Mouse (Mus musculus): ENCODE results near the gene Gm49361. TPM values are rescaled to one million over a fixed set of nuclear protein-coding genes. Genes with fewer than 3 reads are reported as not detected.

Gene Gm49361
- polyA plus RNA-seq, 1 experiment from 2014 or later, result not detected

DNA sequence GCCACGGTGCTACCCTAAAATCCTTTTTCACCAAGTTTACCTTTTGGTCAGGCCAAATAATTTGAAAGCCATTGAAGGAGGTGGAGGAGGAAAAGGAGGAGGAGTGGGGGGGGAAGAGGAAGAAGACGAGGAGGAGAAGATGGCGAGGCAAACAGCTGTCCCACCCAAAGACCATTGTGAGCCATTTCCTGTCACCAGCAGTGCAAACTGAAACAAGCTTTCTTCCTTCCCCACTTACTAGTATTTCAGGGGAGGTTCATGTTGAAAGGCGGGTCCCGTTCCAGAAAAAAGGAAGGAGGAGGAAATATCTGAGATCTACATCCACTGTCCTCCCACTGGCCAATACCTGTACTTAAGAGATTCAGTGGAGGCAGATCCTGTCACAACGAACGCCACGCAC lies 16.5 kb downstream of the Gm49361 start:
- no peak overlapping the region for H3K4me3 ChIP-seq
- WGBS, result 65% methylated on average over 8 of the region's 8 CpGs
- H3K9ac ChIP-seq, result peak overlapping the region; percentile 45; the same call in 1 of the 2 replicates
- no peaks in the 10 kb centered on the region for H3K27me3 ChIP-seq (replicated peaks)
- H3K36me3 ChIP-seq, result peaks cover 48% of the 10 kb centered on the region
- peak overlapping the region; percentile 82 for H3K27ac ChIP-seq (replicated peaks)
- peaks cover 49% of the 10 kb centered on the region for H3K4me1 ChIP-seq
- no peak overlapping the region for H3K4me2 ChIP-seq
- no peak for ATAC-seq (ENCODE audit: extremely low read depth, insufficient number of reproducible peaks, low FRiP score, low TSS enrichment)
- H3K9me3 ChIP-seq, result no peaks in the 10 kb centered on the region; the same call in 1 of the 2 replicates

DNA sequence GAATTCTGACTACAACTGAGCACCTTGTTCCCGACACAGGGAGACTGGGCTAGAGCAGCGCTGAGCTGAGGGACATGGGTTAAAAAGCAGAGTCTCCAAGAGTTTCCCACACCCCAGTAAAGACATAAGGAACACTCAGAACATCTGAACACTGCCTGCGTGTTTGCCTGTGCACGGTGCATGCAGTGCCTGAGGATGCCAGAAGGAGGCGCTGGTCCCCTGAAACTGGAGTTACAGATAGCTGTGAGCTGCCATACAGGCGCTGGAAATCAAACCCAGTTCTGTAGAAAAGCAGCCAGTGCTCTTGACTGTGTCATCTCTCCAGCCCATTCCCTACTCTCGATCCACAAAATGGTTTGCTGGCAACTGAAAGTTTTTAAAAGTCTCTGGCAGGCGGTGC lies 19.7 kb downstream of the Gm49361 start:
- H3K4me2 ChIP-seq, result no peak overlapping the region
- H3K27ac ChIP-seq (replicated peaks), result no peak overlapping the region
- H3K9ac ChIP-seq, result no peak overlapping the region
- H3K9me3 ChIP-seq, result no peaks in the 10 kb centered on the region; the same call in 1 of the 2 replicates
- H3K4me1 ChIP-seq, result peaks cover 37% of the 10 kb centered on the region
- no peaks in the 10 kb centered on the region for H3K27me3 ChIP-seq (replicated peaks)
- H3K4me3 ChIP-seq, result no peak overlapping the region
- ATAC-seq (ENCODE audit: extremely low read depth, insufficient number of reproducible peaks, low FRiP score, low TSS enrichment), result no peak
- peaks cover 55% of the 10 kb centered on the region for H3K36me3 ChIP-seq
- 69% methylated on average over 8 of the region's 8 CpGs for WGBS

DNA sequence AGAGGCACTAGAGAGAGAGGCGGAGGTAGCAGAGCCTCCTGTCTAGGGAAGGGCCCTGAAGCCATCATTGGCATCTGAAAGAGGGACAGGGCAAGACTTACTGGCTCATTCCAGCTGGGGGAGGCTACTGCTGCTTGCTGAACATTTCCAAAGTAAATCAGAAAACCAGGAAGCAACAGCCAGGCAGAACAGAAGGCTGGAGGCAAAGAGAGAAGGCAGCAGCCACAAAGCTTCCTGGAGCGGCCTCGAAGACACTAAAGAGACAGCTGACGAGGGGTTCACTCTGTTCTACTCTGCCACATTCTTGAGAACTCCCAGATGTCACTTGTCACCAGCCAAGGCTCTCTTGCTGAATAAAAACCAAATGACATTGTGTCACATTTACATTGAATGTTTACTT lies 21.4 kb downstream of the Gm49361 start:
- H3K4me3 ChIP-seq, result no peak overlapping the region
- H3K4me2 ChIP-seq, result no peak overlapping the region
- peaks cover 55% of the 10 kb centered on the region for H3K36me3 ChIP-seq
- H3K27me3 ChIP-seq (replicated peaks), result no peaks in the 10 kb centered on the region
- ATAC-seq (ENCODE audit: extremely low read depth, insufficient number of reproducible peaks, low FRiP score, low TSS enrichment), result no peak
- H3K27ac ChIP-seq (replicated peaks), result peak overlapping the region; percentile 67
- 49% methylated on average over 4 of the region's 4 CpGs for WGBS
- H3K9ac ChIP-seq, result peak overlapping the region; percentile 47; the same call in 1 of the 2 replicates
- H3K9me3 ChIP-seq, result no peaks in the 10 kb centered on the region; the same call in 1 of the 2 replicates
- H3K4me1 ChIP-seq, result peaks cover 20% of the 10 kb centered on the region

DNA sequence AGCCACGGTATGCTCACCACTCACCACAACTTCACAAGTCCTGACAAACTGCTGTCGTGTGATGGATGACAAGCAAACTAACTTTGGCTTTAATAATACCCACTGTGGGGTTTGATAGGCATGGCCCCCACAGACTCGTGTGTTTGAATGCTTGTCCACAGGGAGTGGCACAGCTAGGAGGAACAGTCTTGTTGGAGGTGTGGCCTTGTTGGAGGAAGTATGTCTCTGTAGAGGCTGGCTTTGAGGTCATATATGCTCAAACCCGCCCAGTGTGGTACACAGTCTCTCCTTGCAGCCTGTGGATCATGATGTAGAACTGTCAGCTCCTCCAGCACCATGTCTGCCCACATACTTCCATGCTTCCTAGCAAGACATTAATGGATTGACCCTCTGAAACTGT lies 27.7 kb downstream of the Gm49361 start:
- H3K36me3 ChIP-seq, result peaks cover 48% of the 10 kb centered on the region
- peaks cover 14% of the 10 kb centered on the region for H3K4me1 ChIP-seq
- no peaks in the 10 kb centered on the region for H3K27me3 ChIP-seq (replicated peaks)
- no peak overlapping the region for H3K9ac ChIP-seq
- no peak for ATAC-seq (ENCODE audit: extremely low read depth, insufficient number of reproducible peaks, low FRiP score, low TSS enrichment)
- no peak overlapping the region for H3K4me2 ChIP-seq
- no peak overlapping the region for H3K4me3 ChIP-seq
- no peak overlapping the region for H3K27ac ChIP-seq (replicated peaks)
- H3K9me3 ChIP-seq, result no peaks in the 10 kb centered on the region
- WGBS, result 68% methylated on average over 4 of the region's 4 CpGs

DNA sequence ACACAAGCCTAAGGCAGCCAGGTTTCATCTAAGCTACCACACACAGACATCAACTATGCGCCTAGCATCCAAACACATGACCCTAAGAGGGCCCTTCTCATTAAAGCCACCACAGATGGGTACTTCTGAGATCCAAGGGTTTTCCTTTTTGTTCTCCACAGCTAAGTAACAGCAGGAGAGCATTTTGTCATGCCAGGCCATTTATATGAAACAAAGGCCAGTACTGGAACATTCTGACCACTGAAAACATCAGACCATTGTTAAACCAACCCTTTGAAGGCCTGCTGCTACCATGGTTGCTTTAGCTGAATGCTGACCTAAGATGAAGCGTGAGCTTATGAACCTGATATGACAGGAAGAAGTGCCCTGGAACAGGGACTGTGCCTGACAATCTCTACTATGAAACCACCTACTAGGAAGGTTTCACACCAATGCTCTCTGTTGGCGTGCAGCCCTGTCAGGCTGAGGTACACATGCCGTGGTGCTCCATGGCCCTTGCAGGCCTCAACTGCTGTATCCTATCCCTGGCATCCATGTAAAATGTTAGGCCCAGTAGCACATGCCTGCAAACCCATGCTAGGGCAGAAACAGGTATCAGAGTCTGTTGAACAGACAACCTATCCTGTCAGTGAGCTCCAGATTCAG lies 29.2 kb downstream of the Gm49361 start:
- no peaks in the 10 kb centered on the region for H3K27me3 ChIP-seq (replicated peaks)
- H3K4me3 ChIP-seq, result no peak overlapping the region
- peaks cover 18% of the 10 kb centered on the region for H3K4me1 ChIP-seq
- no peaks in the 10 kb centered on the region for H3K9me3 ChIP-seq
- WGBS, result 89% methylated on average over 4 of the region's 4 CpGs
- no peak overlapping the region for H3K27ac ChIP-seq (replicated peaks)
- ATAC-seq (ENCODE audit: extremely low read depth, insufficient number of reproducible peaks, low FRiP score, low TSS enrichment), result no peak
- H3K9ac ChIP-seq, result no peak overlapping the region
- H3K36me3 ChIP-seq, result peaks cover 39% of the 10 kb centered on the region
- no peak overlapping the region for H3K4me2 ChIP-seq

DNA sequence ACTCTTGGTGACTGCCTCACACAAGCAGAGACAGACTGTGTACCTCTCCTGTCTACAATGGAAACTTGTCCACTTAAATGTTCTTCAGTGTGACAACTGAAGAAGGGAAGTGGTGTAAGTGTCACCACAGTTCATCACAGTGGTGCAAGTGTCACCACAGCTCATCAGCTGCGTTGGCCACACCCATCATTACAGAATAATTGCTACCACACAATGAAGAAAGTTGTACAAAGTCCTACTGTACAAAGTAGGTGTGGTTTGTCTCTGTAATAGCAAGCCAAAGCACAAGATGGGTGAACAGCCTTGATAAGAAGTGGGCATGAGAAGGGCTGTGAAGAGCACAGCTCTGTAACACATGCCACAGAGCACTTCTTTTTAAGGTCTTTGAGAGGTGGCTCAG lies 33.0 kb downstream of the Gm49361 start:
- H3K27me3 ChIP-seq (replicated peaks), result no peaks in the 10 kb centered on the region
- H3K36me3 ChIP-seq, result peaks cover 24% of the 10 kb centered on the region
- H3K4me2 ChIP-seq, result no peak overlapping the region
- ATAC-seq (ENCODE audit: extremely low read depth, insufficient number of reproducible peaks, low FRiP score, low TSS enrichment), result no peak
- H3K27ac ChIP-seq (replicated peaks), result no peak overlapping the region
- H3K4me3 ChIP-seq, result no peak overlapping the region
- 80% methylated on average over 1 of the region's 1 CpGs for WGBS
- no peaks in the 10 kb centered on the region for H3K9me3 ChIP-seq
- H3K9ac ChIP-seq, result no peak overlapping the region
- peaks cover 45% of the 10 kb centered on the region for H3K4me1 ChIP-seq

DNA sequence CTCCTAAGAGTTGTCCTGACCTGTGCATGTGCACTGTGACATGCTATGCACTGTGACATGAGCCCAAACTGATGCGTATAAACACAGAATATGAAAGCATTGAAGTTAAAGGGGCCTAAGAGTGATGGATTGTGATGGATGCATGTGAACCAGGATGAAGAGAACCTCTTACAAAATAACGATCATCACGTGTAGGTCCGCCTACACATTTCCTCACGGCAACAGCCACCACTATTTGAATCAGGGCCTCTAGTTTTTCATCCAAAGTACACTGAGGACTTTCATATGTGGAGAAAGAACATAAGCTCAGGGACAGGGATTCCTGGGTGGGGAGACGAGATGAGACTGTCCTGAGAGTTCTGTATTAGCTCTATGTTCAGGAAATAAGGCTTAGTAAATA lies 34.8 kb downstream of the Gm49361 start:
- Histone ChIP-seq H3K4me3 (no peak overlapping the region), H3K27me3 (replicated peaks) (no peaks in the 10 kb centered on the region), H3K27ac (replicated peaks) (no peak overlapping the region), H3K4me1 (peaks cover 51% of the 10 kb centered on the region), H3K4me2 (no peak overlapping the region), H3K9me3 (no peaks in the 10 kb centered on the region), H3K36me3 (peaks cover 18% of the 10 kb centered on the region), H3K9ac (no peak overlapping the region)
- 84% methylated on average over 6 of the region's 6 CpGs for WGBS
- no peak for ATAC-seq (ENCODE audit: extremely low read depth, insufficient number of reproducible peaks, low FRiP score, low TSS enrichment)

DNA sequence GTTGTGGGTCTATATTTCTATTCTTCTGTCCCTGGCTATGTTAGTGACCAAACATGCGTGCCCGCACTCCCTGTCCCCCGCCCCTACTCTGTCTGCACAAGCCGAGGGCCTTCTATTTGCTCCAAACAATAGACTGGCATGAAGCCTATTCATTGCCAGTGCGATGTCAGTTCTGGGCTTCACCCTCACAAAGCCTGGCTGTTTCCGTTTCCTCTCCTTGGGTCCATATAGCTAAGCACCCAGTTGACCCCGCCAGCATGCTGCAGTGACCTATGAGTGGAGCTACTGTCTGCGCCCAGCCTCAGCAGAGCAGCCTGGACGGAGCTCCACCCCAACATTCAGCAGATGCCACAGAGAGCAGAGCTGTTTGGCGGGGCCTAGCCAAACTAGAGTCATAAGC lies 36.7 kb downstream of the Gm49361 start:
- Histone ChIP-seq H3K4me1 (peaks cover 55% of the 10 kb centered on the region), H3K27ac (replicated peaks) (peak overlapping the region; percentile 78), H3K27me3 (replicated peaks) (no peaks in the 10 kb centered on the region), H3K9me3 (no peaks in the 10 kb centered on the region), H3K4me3 (no peak overlapping the region), H3K4me2 (peak overlapping the region; percentile 42), H3K36me3 (peaks cover 33% of the 10 kb centered on the region), H3K9ac (peak overlapping the region; percentile 29; the same call in 1 of the 2 replicates)
- 54% methylated on average over 10 of the region's 10 CpGs for WGBS
- ATAC-seq (ENCODE audit: extremely low read depth, insufficient number of reproducible peaks, low FRiP score, low TSS enrichment), result no peak; the same call in 1 of the 2 replicates

DNA sequence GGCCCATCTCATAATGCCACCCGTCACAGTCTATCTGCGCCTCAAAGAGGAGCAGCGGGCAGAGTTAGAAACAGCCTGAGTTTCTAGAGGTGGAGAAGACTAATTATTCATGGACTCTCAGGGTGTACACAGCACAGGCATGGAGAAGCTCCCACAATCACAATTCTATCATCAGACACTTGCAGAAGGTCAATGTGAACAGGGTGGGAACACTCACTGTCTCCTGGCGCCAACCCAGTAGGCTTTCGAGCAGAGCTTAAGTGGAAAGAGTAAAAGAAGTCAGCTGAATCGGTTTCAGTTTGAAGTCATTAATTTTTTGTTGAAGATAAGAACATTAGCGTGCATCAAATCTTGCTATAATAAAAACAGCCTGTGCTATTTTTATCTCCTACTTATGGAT lies 37.3 kb downstream of the Gm49361 start:
- Histone ChIP-seq H3K4me1 (peaks cover 55% of the 10 kb centered on the region), H3K27me3 (replicated peaks) (no peaks in the 10 kb centered on the region), H3K9me3 (no peaks in the 10 kb centered on the region), H3K9ac (peak overlapping the region; percentile 50; the same call in 1 of the 2 replicates), H3K4me2 (peak overlapping the region; percentile 42), H3K27ac (replicated peaks) (peak overlapping the region; percentile 78), H3K36me3 (peaks cover 32% of the 10 kb centered on the region), H3K4me3 (no peak overlapping the region; the same call in 1 of the 2 replicates)
- ATAC-seq (ENCODE audit: extremely low read depth, insufficient number of reproducible peaks, low FRiP score, low TSS enrichment), result no peak
- 61% methylated on average over 7 of the region's 7 CpGs for WGBS

DNA sequence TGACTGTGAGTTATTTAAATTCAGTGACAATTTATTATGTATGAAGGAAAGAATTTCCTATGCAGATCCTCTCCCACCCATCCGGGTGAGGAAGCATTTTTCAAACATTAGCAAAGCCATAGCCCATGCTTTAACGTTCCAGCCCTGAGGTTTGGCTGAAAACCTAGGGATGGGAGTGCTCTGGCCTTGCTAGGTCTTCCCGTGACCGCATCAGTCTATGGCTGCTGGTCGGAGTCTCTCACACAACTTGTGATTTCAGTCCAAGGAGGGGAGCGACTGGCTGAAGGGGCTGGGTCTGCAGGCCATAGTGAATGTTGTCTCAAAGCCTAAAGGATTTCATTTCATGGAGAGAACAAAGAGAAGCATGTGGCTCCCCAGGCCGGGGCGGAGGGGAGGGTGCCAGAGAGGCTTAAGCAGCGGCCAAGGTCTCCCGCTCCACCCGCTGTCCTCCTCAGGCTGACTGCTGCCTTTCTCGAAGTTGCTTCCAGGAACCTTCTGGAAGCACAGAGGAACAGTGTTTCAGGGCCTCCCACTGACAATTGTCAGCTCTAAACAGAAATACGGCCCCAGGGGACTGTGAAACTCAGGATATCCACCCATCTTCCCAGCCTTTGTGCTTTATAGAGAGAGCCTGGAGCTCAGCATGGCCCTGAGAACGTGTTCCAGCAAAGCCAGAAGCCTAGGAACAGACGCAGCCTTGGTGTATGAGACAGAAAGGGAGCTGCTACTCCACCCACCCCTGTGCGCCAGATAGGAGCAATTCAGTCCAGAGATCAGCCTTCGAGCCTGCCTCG lies 38.6 kb downstream of the Gm49361 start:
- Histone ChIP-seq H3K9me3 (no peaks in the 10 kb centered on the region), H3K4me1 (peaks cover 50% of the 10 kb centered on the region), H3K9ac (peak overlapping the region; percentile 51), H3K27ac (replicated peaks) (peak overlapping the region; percentile 58), H3K36me3 (peaks cover 35% of the 10 kb centered on the region), H3K27me3 (replicated peaks) (no peaks in the 10 kb centered on the region), H3K4me2 (no peak overlapping the region), H3K4me3 (no peak overlapping the region)
- WGBS, result 67% methylated on average over 18 of the region's 18 CpGs
- ATAC-seq (ENCODE audit: extremely low read depth, insufficient number of reproducible peaks, low FRiP score, low TSS enrichment), result no peak

DNA sequence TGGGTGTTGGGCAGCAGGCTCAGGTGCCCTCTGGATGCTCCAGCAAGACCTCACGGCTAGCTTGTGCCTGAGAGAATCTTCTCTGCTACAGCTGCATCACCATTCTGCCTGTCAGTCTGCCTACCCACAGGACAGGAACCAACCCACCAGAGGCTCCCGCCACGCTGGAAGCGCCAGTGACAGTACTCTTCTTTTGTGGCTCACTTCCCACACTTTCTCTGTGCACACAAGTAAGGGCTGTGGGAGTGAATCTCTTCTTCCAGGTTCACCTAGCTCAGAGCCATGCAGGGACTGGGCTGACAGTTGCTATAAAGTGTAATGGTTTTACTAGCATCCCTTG lies 39.2 kb downstream of the Gm49361 start:
- no peaks in the 10 kb centered on the region for H3K9me3 ChIP-seq
- no peak overlapping the region for H3K4me2 ChIP-seq
- H3K27me3 ChIP-seq (replicated peaks), result no peaks in the 10 kb centered on the region
- 83% methylated on average over 4 of the region's 4 CpGs for WGBS
- no peak for ATAC-seq (ENCODE audit: extremely low read depth, insufficient number of reproducible peaks, low FRiP score, low TSS enrichment)
- 0 out of 2 replicates have a peak overlapping the region, but pooled peaks have one; percentile 8 for H3K27ac ChIP-seq (replicated peaks)
- H3K4me1 ChIP-seq, result peaks cover 50% of the 10 kb centered on the region
- H3K36me3 ChIP-seq, result peaks cover 41% of the 10 kb centered on the region
- no peak overlapping the region for H3K4me3 ChIP-seq
- no peak overlapping the region for H3K9ac ChIP-seq
